Mouse (Mus musculus): ENCODE results near the gene Atad1.

GRCm38 (mm10) chr19:32715681-32716080 lies 23.9 kb downstream of the Atad1 start:
- no peak for TF ChIP-seq USF1 (IDR thresholded peaks at IDR 0.05; ENCODE audit: low read depth)
- TF ChIP-seq CTCF (IDR thresholded peaks at IDR 0.05; ENCODE audit: control insufficient read depth, insufficient read depth, insufficient read length) = no peak
- no peak for TF ChIP-seq MAX (IDR thresholded peaks at IDR 0.05)
- TF ChIP-seq FOSL1 (IDR thresholded peaks at IDR 0.05; ENCODE audit: insufficient read depth, low read length, poor library complexity, severe bottlenecking) = no peak
- no peak for TF ChIP-seq MYOD1 (IDR thresholded peaks at IDR 0.05; ENCODE audit: control insufficient read depth, insufficient read length, low read depth)
- no peak for TF ChIP-seq MYOG (IDR thresholded peaks at IDR 0.05; ENCODE audit: control insufficient read depth, extremely low read depth, insufficient read length)

Data from C2C12 (cell line).